Mouse (Mus musculus) megakaryocyte, embryonic 14.5 days (primary cell): Measurements from ENCODE around the gene Cish.

Experiments
- FLI1 ChIP-seq: IDR thresholded peaks from 2 replicates; pipeline ENCODE4 v1.6.1; 2012; ENCODE audit warnings: low read length, inconsistent platforms, mixed read lengths
- GATA1 ChIP-seq: IDR thresholded peaks from 3 replicates; pipeline ENCODE4 v1.6.1; 2012; ENCODE audit warnings: mixed read lengths, low read length, inconsistent platforms, borderline replicate concordance

- no peak for TF ChIP-seq GATA1
- TF ChIP-seq FLI1 = no peak
These were observed 13.3 kb downstream of the Cish start for GRCm38 (mm10) chr9:107309171-107309570.
